Mouse (Mus musculus): Measurements from ENCODE around the gene Erp29. TPM values are rescaled to one million over a fixed set of nuclear protein-coding genes. Genes with fewer than 3 reads are reported as not detected.
A peak's percentile ranks its signal among the peaks of the same experiment; 100 is the strongest.

Gene Erp29
- total and polyA plus RNA-seq, 3 experiments: 204 to 258 (median 252) TPM

GRCm38 (mm10) chr5:121383857-121384756, 68.2 kb downstream of the Erp29 start:
- in situ Hi-C loops (cut with MboI; ENCODE audit: low pct_ligation_motif_present, low pct_unique_long_range_greater_than_20kb, low sequenced_read_pairs) (loop anchor here (5.0 kb wide), 1 partner anchor 87 kb away; no protein-coding TSS in a partner anchor), dilution Hi-C loops (cut with MboI; ENCODE audit: extremely low pct_ligation_motif_present, extremely low pct_unique_long_range_greater_than_20kb, low sequenced_read_pairs) (no loop called here)
- peak; percentile 79 for DNase-seq (ENCODE audit: extremely low read depth)
- H3K27ac ChIP-seq (ENCODE audit: insufficient read depth, low read depth): peak overlapping the region; percentile 85
- peaks cover 19% of the 10 kb centered on the region for H3K79me2 ChIP-seq (replicated peaks; ENCODE audit: control insufficient read depth, extremely low read depth, insufficient read depth, poor library complexity, severe bottlenecking)
- H3K9me3 ChIP-seq (replicated peaks; ENCODE audit: low read length): peaks cover 7% of the 10 kb centered on the region
- peaks cover 31 to 40% of the 10 kb centered on the region in 2 experiments for H3K36me3 ChIP-seq (replicated peaks in 1 of 2; ENCODE audit: control insufficient read depth in 1 of 2, insufficient read depth in 1 of 2, low read length in 1 of 2)
- peak overlapping the region; percentile 82 for H3K9ac ChIP-seq (ENCODE audit: insufficient read depth, low read depth)
- H3K4me2 ChIP-seq (ENCODE audit: insufficient read depth, low read depth, poor library complexity, severe bottlenecking): peak overlapping the region; percentile 82
- no peaks in the 10 kb centered on the region for H3K27me3 ChIP-seq (replicated peaks)
- peak overlapping the region; percentile 62 to 98 (median 83) for H3K4me3 ChIP-seq (replicated peaks in 1 of 3; ENCODE audit: low read depth in 2 of 3, low read length in 2 of 3, poor library complexity in 1 of 3)
- H3K4me1 ChIP-seq (ENCODE audit: control insufficient read depth in 1 of 2, insufficient read depth in 2 of 2): peaks cover 11 to 30% of the 10 kb centered on the region in 2 experiments
- TF ChIP-seq EP300 (IDR thresholded peaks at IDR 0.05; ENCODE audit: low read length) (peak; percentile 100), POLR2AphosphoS2 (IDR thresholded peaks at IDR 0.05; ENCODE audit: low read depth, low read length) (no peak), TBP (conservative IDR thresholded peaks at IDR 0.05; ENCODE audit: low read depth, low read length) (0 out of 2 replicates have a peak, but pooled peaks have one; percentile 47), CTCF (conservative IDR thresholded peaks at IDR 0.05 in 1 of 2, IDR thresholded peaks at IDR 0.05 in 1 of 2; ENCODE audit: low read depth in 2 of 2, low read length in 2 of 2) (no peak), ZMIZ1 (IDR thresholded peaks at IDR 0.05; ENCODE audit: low read depth, low read length) (no peak), CHD2 (IDR thresholded peaks at IDR 0.05; ENCODE audit: low read length) (peak; percentile 84), ZNF384 (IDR thresholded peaks at IDR 0.05; ENCODE audit: low read depth, low read length) (peak; percentile 75), JUN (IDR thresholded peaks at IDR 0.05; ENCODE audit: insufficient read depth, low read depth, low read length) (peak; percentile 91), MEF2A (IDR thresholded peaks at IDR 0.05; ENCODE audit: borderline replicate concordance, low read depth, low read length) (peak; percentile 88), TCF12 (IDR thresholded peaks at IDR 0.05; ENCODE audit: low read depth, low read length) (peak; percentile 78), CHD1 (IDR thresholded peaks at IDR 0.05; ENCODE audit: low read depth, low read length) (peak; percentile 76; the same call in 1 of the 2 replicates), MAFK (IDR thresholded peaks at IDR 0.05; ENCODE audit: insufficient replicate concordance, low read length) (peak; percentile 71; the same call in 1 of the 2 replicates), MXI1 (IDR thresholded peaks at IDR 0.05; ENCODE audit: low read depth, low read length) (peak; percentile 87), HCFC1 (IDR thresholded peaks at IDR 0.05; ENCODE audit: low read depth, low read length) (peak; percentile 41; the same call in 1 of the 2 replicates), NELFE (IDR thresholded peaks at IDR 0.05; ENCODE audit: low read depth, low read length) (no peak), ELF1 (IDR thresholded peaks at IDR 0.05; ENCODE audit: low read depth, low read length) (peak; percentile 72), MYC (IDR thresholded peaks at IDR 0.05; ENCODE audit: low read depth, low read length) (peak; percentile 49; the same call in 1 of the 2 replicates), E2F4 (IDR thresholded peaks at IDR 0.05; ENCODE audit: insufficient replicate concordance, low read depth, low read length) (no peak), ETS1 (conservative IDR thresholded peaks at IDR 0.05; ENCODE audit: low read depth, low read length) (peak; percentile 99), RCOR1 (conservative IDR thresholded peaks at IDR 0.05; ENCODE audit: low read depth, low read length) (peak; percentile 99), KAT2A (IDR thresholded peaks at IDR 0.05; ENCODE audit: insufficient replicate concordance, low read length) (no peak), POLR2A (IDR thresholded peaks at IDR 0.05; ENCODE audit: low read depth, low read length) (no peak), MAZ (IDR thresholded peaks at IDR 0.05; ENCODE audit: low read depth, low read length) (0 out of 2 replicates have a peak, but pooled peaks have one; percentile 45), BHLHE40 (IDR thresholded peaks at IDR 0.05; ENCODE audit: low read depth, low read length) (peak; percentile 40; the same call in 1 of the 2 replicates), JUND (conservative IDR thresholded peaks at IDR 0.05; ENCODE audit: low read depth, low read length) (peak; percentile 96), SIN3A (IDR thresholded peaks at IDR 0.05; ENCODE audit: low read length) (peak; percentile 96), IRF4 (IDR thresholded peaks at IDR 0.05; ENCODE audit: low read depth, low read length) (peak; percentile 100), MAX (IDR thresholded peaks at IDR 0.05; ENCODE audit: low read length) (peak; percentile 39; the same call in 1 of the 2 replicates), ZKSCAN1 (IDR thresholded peaks at IDR 0.05; ENCODE audit: borderline replicate concordance, low read depth, low read length) (no peak), SMC3 (IDR thresholded peaks at IDR 0.05; ENCODE audit: low read depth, low read length) (no peak), GABPA (IDR thresholded peaks at IDR 0.05; ENCODE audit: insufficient replicate concordance, low read depth, low read length) (no peak)
